Mouse (Mus musculus) effector memory CD4-positive, alpha-beta T cell, adult 7 months (primary cell): ENCODE results near the gene Ghrh. TPM values are rescaled to one million over a fixed set of nuclear protein-coding genes. Genes with fewer than 3 reads are reported as not detected.

Experiments used
- polyA plus RNA-seq: library from polyadenylated mRNA; unstranded; fragments of 100-300 nt; shearing (Covaris generic); gene quantifications from one replicate; pipeline ENCODE4 v1.2.1, GENCODE M21; 2017

Ghrh gene
- not detected for polyA plus RNA-seq

DNA sequence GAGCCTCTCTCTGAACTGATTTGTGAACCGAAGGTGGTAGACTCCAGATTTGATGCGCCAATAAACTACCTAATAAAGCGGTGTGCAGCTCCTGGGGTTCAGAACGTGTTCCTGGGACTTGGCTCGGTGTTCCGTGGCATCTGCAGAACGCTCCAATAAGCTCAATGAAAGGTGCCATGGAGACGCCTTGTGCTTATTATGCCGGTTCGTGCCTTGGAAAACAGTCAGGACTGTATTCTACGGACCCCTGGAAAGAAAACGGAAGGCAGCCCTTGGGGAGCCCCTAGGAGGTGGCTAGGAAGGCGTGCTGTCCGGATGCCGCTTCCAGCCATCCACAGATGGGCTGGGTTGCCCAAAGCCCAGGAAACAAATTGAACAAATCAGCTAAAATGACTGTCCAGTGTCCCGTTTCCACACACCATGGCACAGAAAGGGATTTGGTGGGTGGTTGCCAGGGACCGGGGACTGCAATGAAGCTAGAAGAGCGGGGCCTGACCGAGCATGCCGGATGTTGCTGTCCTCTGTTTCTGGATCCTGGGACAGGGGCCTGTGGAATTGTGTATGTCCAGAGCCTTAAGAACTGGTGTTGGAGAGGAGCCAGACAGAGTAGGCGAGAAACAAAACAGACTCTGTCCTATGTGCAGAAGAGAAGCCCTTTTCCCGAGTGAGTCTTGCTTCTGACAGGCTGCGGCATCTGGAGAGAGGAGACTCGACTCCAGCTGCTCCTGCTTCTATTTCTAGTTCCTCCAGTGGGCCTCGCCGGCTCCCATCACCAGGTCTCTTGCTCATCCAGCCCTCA lies at the start of gene Ghrh:
Gene Ghrh, minus strand, starts transcription at position 146 of the 799 bp plus-strand sequence.

DNA sequence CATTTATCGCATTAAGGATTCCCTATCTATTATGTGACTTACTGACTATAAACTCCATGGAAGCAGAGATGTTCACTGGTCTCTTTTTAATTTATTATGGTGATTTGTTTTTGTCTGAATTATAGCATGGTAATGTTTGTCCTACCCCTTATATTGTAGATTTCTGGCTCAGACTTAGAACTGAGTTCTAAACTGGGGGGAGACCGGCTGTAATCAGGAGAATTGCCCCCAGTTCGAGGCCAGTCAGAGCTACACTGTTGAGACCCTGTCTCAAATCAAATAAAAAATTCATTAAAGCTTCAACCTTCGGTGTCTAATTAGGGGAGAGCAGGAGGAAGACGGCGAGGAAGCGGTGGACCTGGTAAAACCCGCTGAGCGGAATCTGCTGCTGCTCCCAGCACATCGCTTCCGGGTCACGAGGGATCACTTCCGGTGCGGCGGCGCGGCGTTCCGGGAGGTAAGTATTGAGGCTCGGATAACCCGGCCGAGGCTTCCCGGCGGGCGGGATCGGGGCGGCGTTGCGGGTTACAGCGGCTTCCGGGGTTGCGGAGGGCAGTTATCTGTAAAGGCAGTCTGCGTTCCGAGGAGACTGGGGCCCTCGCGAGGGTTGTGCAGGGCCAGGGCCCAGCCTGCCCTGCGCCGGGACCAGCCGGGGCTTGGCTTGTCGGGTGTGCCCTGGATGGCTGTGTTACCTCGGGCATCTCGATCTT lies 20.0 kb upstream of the Ghrh start, which contains the start of gene Manbal:
Gene Manbal, plus strand, starts transcription at position 411 of the 710 bp plus-strand sequence.

Other genes starting within 250 kb of the Ghrh start
- gene Samhd1, start 212.2 kb downstream of the Ghrh start, polyA plus RNA-seq, result 289 TPM
- gene Rbl1, start 143.0 kb downstream of the Ghrh start, polyA plus RNA-seq, result 32.3 TPM
- 197 TPM for gene Rpn2, start 68.5 kb downstream of the Ghrh start, polyA plus RNA-seq
- 0.11 TPM for gene Mroh8, start 68.0 kb downstream of the Ghrh start, polyA plus RNA-seq
- gene Manbal, start 20.1 kb upstream of the Ghrh start, polyA plus RNA-seq, result 40.9 TPM
- 0.44 TPM for gene Src, start 70.9 kb upstream of the Ghrh start, polyA plus RNA-seq
- 1.0 TPM for gene Nnat, start 212.6 kb upstream of the Ghrh start, polyA plus RNA-seq
- 20.3 TPM for gene Blcap, start 223.8 kb upstream of the Ghrh start, polyA plus RNA-seq